Mouse (Mus musculus): ENCODE data around the gene Arl5a.

- no peak for TF ChIP-seq POLR2A (IDR thresholded peaks at IDR 0.05; ENCODE audit: low read depth, low read length)
- no peak for TF ChIP-seq CTCF (IDR thresholded peaks at IDR 0.05; ENCODE audit: extremely low read depth, insufficient read depth, insufficient read length, insufficient replicate concordance)
Measured at GRCm38 (mm10) chr2:52374706-52375105, 50.0 kb downstream of the Arl5a start.

Data from spleen, adult 2 months (tissue).